Comparison of ENCODE assay signal across 14 mouse cellular contexts in the genomic region with DNA sequence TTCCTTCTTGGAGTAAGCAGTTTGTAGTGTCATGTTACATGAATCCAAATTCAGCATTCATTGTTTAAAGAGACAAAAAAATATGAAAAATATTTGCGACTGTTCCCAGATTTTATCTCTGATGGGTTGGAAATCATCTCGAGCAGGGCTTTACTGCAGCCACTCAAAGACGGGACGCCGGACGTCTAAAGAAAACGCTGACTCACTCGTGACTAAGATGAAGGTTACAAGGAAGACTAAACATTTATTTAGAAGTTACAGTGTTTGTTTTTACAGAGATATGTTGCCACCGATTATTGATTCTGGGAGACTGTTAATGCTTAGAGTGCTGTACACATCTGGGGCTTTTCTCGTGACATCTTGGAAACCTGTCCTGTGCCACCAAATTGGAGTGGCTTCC.
DNase-seq lines count a peak whose midpoint lies in the region; ATAC-seq and TF ChIP-seq lines count a peak whose summit lies in the region.
"Had no signal": no experiment of that assay in that cellular context is flagged by ENCODE, and none has a peak within 500 bp of the region (broad histone marks: within the 10 kb centered on the region; RNA-seq: fewer than 3 reads in every experiment).

No protein-coding gene starts in this region.

- 58% methylated on average over 10 of the region's 10 CpGs for WGBS in kidney, adult 2 months
- WGBS in midbrain, embryonic 12.5 days: 84% methylated on average over 10 of the region's 10 CpGs
- 78% methylated on average over 10 of the region's 10 CpGs for WGBS in midbrain, postnatal 0 days

- H3K4me1 ChIP-seq in kidney, adult 2 months (ENCODE audit: control insufficient read depth, insufficient read depth, low read length): no peaks in the 10 kb centered on the region
- H3K4me1 ChIP-seq in midbrain, embryonic 12.5 days: peaks cover 19% of the 10 kb centered on the region
- no peaks in the 10 kb centered on the region for H3K4me1 ChIP-seq in midbrain, postnatal 0 days (ENCODE audit: insufficient read depth, low read length)
- H3K4me1 ChIP-seq: megakaryocyte, embryonic 14.5 days had no signal

- no peak overlapping the region for H3K4me2 ChIP-seq in midbrain, embryonic 12.5 days (replicated peaks)
- H3K4me2 ChIP-seq in midbrain, postnatal 0 days (ENCODE audit: low read depth, low read length, poor library complexity, severe bottlenecking): no peak overlapping the region
- H3K4me2 ChIP-seq: intestine, embryonic 15.5 days; neural tube, embryonic 15.5 days had no signal

- no peak for ATAC-seq in midbrain, embryonic 12.5 days (ENCODE audit: low FRiP score, low read depth)
- ATAC-seq in midbrain, postnatal 0 days (ENCODE audit: low FRiP score): no peak
- ATAC-seq: intestine, embryonic 15.5 days; lung, postnatal 0 days had no signal

- no peaks in the 10 kb centered on the region for H3K9me3 ChIP-seq in midbrain, embryonic 12.5 days
- no peaks in the 10 kb centered on the region for H3K9me3 ChIP-seq in midbrain, postnatal 0 days (ENCODE audit: low read length)
- H3K9me3 ChIP-seq: intestine, embryonic 15.5 days; megakaryocyte, embryonic 14.5 days; neural tube, embryonic 15.5 days had no signal

- H3K27ac ChIP-seq in kidney, adult 2 months (ENCODE audit: insufficient read depth, low read depth, low read length): 0 out of 2 replicates have a peak overlapping the region, but pooled peaks have one; percentile 18
- peak overlapping the region; percentile 42 for H3K27ac ChIP-seq in midbrain, embryonic 12.5 days (replicated peaks)
- no peak overlapping the region for H3K27ac ChIP-seq in midbrain, postnatal 0 days (ENCODE audit: low read depth, low read length)
- H3K27ac ChIP-seq: intestine, embryonic 15.5 days; layer of hippocampus, adult 2 months; left cerebral cortex, adult 2 months; neural tube, embryonic 15.5 days had no signal

- TF ChIP-seq CTCF in kidney, adult 2 months (conservative IDR thresholded peaks at IDR 0.05; ENCODE audit: insufficient read depth, insufficient read length, low read depth, low read length): no peak
- TF ChIP-seq CTCF in midbrain, postnatal 0 days (IDR thresholded peaks at IDR 0.05): no peak

- peak; percentile 58 for DNase-seq in adrenal gland, adult 2 months
- DNase-seq in adrenal gland, adult 18-20 months (ENCODE audit: low spot score in 2 of 2): no peak
- DNase-seq in kidney, adult 2 months: peak; percentile 27
- no peak for DNase-seq in kidney, adult 11 months
- no peak for DNase-seq in midbrain, postnatal 0 days (ENCODE audit: low spot score)
- DNase-seq in testis, postnatal 10 days (ENCODE audit: low spot score): no peak
- DNase-seq in layer of hippocampus, adult 9-11 months: no peak

- H3K36me3 ChIP-seq in kidney, adult 2 months (ENCODE audit: control insufficient read depth, insufficient read depth, low read length): no peaks in the 10 kb centered on the region
- H3K36me3 ChIP-seq in midbrain, embryonic 12.5 days: peaks cover 64% of the 10 kb centered on the region
- H3K36me3 ChIP-seq in midbrain, postnatal 0 days (ENCODE audit: insufficient read depth, low read length): no peaks in the 10 kb centered on the region; the same call in 1 of the 2 replicates

- H3K9ac ChIP-seq in midbrain, embryonic 12.5 days (replicated peaks): no peak overlapping the region
- H3K9ac ChIP-seq in midbrain, postnatal 0 days (replicated peaks; ENCODE audit: low read length, poor library complexity, severe bottlenecking): no peak overlapping the region
- H3K9ac ChIP-seq: intestine, embryonic 15.5 days; neural tube, embryonic 15.5 days had no signal

- no peak for TF ChIP-seq POLR2A in kidney, adult 2 months (IDR thresholded peaks at IDR 0.05; ENCODE audit: low read depth, low read length)

- H3K27me3 ChIP-seq in kidney, adult 2 months (replicated peaks; ENCODE audit: control insufficient read depth, insufficient read depth, low read length): no peaks in the 10 kb centered on the region
- no peaks in the 10 kb centered on the region for H3K27me3 ChIP-seq in midbrain, embryonic 12.5 days
- H3K27me3 ChIP-seq in midbrain, postnatal 0 days (ENCODE audit: insufficient read depth, low read length): no peaks in the 10 kb centered on the region
- H3K27me3 ChIP-seq: intestine, embryonic 15.5 days; neural tube, embryonic 15.5 days had no signal

- H3K4me3 ChIP-seq in kidney, adult 2 months (ENCODE audit: insufficient read depth, low read depth, low read length): no peak overlapping the region
- no peak overlapping the region for H3K4me3 ChIP-seq in midbrain, embryonic 12.5 days
- no peak overlapping the region for H3K4me3 ChIP-seq in midbrain, postnatal 0 days (ENCODE audit: low read depth, low read length)
- H3K4me3 ChIP-seq: intestine, embryonic 15.5 days; layer of hippocampus, adult 2 months; left cerebral cortex, adult 2 months; megakaryocyte, embryonic 14.5 days; neural tube, embryonic 15.5 days had no signal

Comparison
In these comparisons a context has a peak if more than half of its experiments do, and no peak if none do; other contexts are left out.
1. DNase-seq: peak in adrenal gland, adult 2 months (single experiment) and kidney, adult 2 months (single experiment); none in adrenal gland, adult 18-20 months (0 of 2), kidney, adult 11 months (single experiment), midbrain, postnatal 0 days (single experiment), testis, postnatal 10 days (single experiment) and layer of hippocampus, adult 9-11 months (single experiment).